Mouse (Mus musculus): ENCODE results near the gene Man1c1.

DNA sequence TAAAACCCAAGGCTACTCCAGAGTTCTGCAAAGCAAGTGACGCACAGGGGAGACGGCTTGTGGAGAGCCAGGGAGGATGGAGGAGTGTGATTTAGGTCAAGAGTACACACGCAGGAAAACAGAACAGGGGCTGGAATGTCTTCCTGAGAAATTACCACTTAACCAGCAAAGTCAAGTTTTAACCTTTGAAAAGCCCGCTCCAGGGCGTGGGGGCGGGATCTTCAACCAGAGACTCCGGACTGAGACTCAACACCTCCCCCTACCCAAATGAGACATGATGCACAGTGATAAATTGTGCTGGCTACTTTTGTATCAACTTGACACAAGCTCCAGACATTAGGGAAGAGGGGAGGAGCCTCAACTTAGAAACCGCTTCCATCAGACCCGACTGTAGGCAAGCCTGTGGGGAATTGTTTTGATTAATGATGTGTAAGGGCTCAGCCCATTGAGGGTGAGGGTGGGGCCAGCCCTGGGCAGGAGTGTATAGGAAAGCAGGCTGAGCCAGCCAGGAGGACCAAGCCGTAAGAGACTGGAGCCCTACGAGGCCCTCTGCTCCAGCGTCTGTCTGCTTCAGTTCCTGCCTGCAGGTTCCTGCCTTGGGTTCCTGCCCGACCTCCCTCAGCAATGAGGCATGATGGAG lies 17.9 kb downstream of the Man1c1 start:
- TF ChIP-seq CTCF (IDR thresholded peaks at IDR 0.05; ENCODE audit: control insufficient read depth, insufficient read depth, insufficient read length) (no peak), MAX (IDR thresholded peaks at IDR 0.05) (no peak)
